Mouse (Mus musculus): ENCODE data around the gene Tspan18.

DNA sequence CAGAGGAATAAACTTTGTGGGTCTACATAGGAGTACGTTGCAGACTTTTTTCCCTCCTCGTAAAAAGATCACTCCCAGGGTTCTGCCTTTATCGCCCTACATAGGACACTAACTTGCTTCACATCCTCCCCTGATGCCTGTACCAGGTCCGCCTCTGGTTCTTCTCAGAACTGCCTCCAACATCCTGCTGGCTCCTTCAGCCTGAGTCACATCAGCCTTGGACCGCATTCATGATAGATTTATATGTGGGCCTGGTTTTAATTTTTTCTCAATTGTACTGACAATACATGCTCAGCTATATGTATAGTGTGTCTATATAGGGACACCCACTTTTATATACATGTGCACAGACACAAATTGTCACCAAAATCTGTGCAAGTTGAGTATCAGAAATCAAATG, 14.0 kb downstream of the Tspan18 start:
- TF ChIP-seq CTCF (IDR thresholded peaks at IDR 0.05; ENCODE audit: insufficient read depth, low read length), result no peak
- TF ChIP-seq POLR2A (IDR thresholded peaks at IDR 0.05; ENCODE audit: borderline replicate concordance, extremely low read depth, low read depth, low read length), result no peak

Measured in lung, adult 2 months (tissue).